Mouse (Mus musculus) G1E (cell line): ENCODE data around the gene Slc25a26.

Experiments used
- CTCF ChIP-seq: IDR thresholded peaks from 2 replicates; pipeline ENCODE4 v1.5.1; 2012; ENCODE audit warnings: low read depth, low read length, inconsistent platforms, mixed read lengths
- GATA2 ChIP-seq: IDR thresholded peaks from 2 replicates; pipeline ENCODE4 v1.6.1; 2012; ENCODE audit warnings: low read depth, low read length, inconsistent platforms, borderline replicate concordance
- POLR2AphosphoS5 ChIP-seq: IDR thresholded peaks from 2 replicates; pipeline ENCODE4 v1.6.1; 2012; ENCODE audit warnings: low read depth, low read length, inconsistent platforms; ENCODE audit not compliant: insufficient replicate concordance
- TAL1 ChIP-seq: conservative IDR thresholded peaks from 2 replicates; pipeline ENCODE4 v1.6.1; 2012; ENCODE audit warnings: low read depth, low read length, inconsistent platforms, mixed read lengths

DNA sequence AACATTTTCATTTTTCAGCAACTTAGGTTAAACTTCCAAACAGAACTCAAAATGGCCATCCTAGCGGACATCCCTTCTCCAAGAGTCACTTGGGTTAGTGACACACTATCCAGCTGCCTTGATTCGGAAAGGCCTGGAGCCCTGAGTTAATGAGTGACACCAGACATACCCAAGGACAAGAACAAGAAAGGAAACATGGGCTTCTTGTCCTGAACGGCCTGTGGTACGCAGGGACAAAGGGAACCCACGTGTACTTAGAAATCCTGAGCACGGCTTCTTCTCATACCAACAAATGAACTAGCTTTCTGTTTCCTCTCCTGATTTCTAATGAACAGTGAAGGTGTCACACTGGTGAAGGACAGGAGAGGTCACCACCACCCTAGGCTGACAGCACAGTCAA lies 114.2 kb downstream of the Slc25a26 start:
- TF ChIP-seq POLR2AphosphoS5, result no peak
- TF ChIP-seq CTCF, result no peak
- TF ChIP-seq TAL1, result no peak
- no peak for TF ChIP-seq GATA2
